In the genomic region with DNA sequence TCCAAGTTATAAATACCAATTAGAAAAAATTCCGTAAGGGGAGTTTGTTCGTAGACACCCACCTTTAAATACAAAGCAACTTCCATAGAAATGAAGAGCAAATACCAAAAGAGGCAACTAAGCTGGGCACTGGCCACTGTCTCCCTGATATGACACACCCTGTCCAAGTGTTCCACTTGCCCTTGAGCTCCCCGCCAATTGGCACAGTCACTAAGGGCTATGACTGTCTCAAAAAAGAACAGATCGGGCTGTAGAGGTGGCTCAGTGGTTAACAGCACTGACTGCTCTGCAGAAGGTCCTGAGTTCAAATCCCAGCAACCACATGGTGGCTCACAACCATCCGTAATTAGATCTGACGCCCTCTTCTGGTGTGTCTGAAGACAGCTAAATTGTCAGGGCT, we compare ENCODE assay signal across 25 mouse cellular contexts. TPM values are rescaled to one million over a fixed set of nuclear protein-coding genes. Genes with fewer than 3 reads are reported as not detected.
DNase-seq lines count a peak whose midpoint lies in the region; ATAC-seq lines count a peak whose summit lies in the region.
"Had no signal": no experiment of that assay in that cellular context is flagged by ENCODE, and none has a peak within 500 bp of the region (broad histone marks: within the 10 kb centered on the region; RNA-seq: fewer than 3 reads in every experiment).

No protein-coding gene starts in this region.

- no peaks in the 10 kb centered on the region for H3K27me3 ChIP-seq in heart, embryonic 12.5 days (replicated peaks)
- H3K27me3 ChIP-seq in embryonic facial prominence, embryonic 10.5 days (replicated peaks; ENCODE audit: low read depth, poor library complexity, severe bottlenecking), result no peaks in the 10 kb centered on the region
- H3K27me3 ChIP-seq: embryonic facial prominence, embryonic 15.5 days; heart, embryonic 13.5 days; kidney, embryonic 15.5 days; neural tube, embryonic 12.5 days; stomach, embryonic 15.5 days had no signal

- H3K9me3 ChIP-seq in heart, embryonic 12.5 days (replicated peaks), result no peaks in the 10 kb centered on the region
- H3K9me3 ChIP-seq in embryonic facial prominence, embryonic 10.5 days, result no peaks in the 10 kb centered on the region
- H3K9me3 ChIP-seq: embryonic facial prominence, embryonic 15.5 days; heart, embryonic 13.5 days; kidney, embryonic 15.5 days; neural tube, embryonic 12.5 days; stomach, embryonic 15.5 days had no signal

- no peak for ATAC-seq in heart, embryonic 12.5 days (ENCODE audit: insufficient number of reproducible peaks, low FRiP score)
- ATAC-seq: forebrain, embryonic 14.5 days; hindbrain, postnatal 0 days; intestine, postnatal 0 days had no signal

- intact Hi-C loops in heart, postnatal 36 days (cut with DNase I), result no loop called here

- no peak overlapping the region for H3K4me2 ChIP-seq in heart, embryonic 12.5 days
- H3K4me2 ChIP-seq: embryonic facial prominence, embryonic 15.5 days; heart, embryonic 13.5 days; kidney, embryonic 15.5 days; lung, embryonic 14.5 days; neural tube, embryonic 12.5 days; stomach, embryonic 15.5 days had no signal

- H3K4me3 ChIP-seq in heart, embryonic 12.5 days, result no peak overlapping the region
- no peak overlapping the region for H3K4me3 ChIP-seq in embryonic facial prominence, embryonic 10.5 days
- H3K4me3 ChIP-seq: embryonic facial prominence, embryonic 15.5 days; heart, embryonic 13.5 days; kidney, embryonic 15.5 days; neural tube, embryonic 12.5 days; stomach, embryonic 15.5 days had no signal

- 86% methylated on average over 6 of the region's 6 CpGs for WGBS in heart, embryonic 12.5 days
- WGBS in embryonic facial prominence, embryonic 10.5 days, result 93% methylated on average over 6 of the region's 6 CpGs

- H3K27ac ChIP-seq in heart, embryonic 12.5 days (ENCODE audit: poor library complexity, severe bottlenecking), result no peak overlapping the region
- no peak overlapping the region for H3K27ac ChIP-seq in embryonic facial prominence, embryonic 10.5 days (replicated peaks)
- H3K27ac ChIP-seq: embryonic facial prominence, embryonic 15.5 days; heart, embryonic 13.5 days; hindbrain, postnatal 0 days; kidney, embryonic 15.5 days; liver, embryonic 14.5 days; neural tube, embryonic 12.5 days; stomach, embryonic 15.5 days had no signal

- peaks cover 37% of the 10 kb centered on the region for H3K36me3 ChIP-seq in heart, embryonic 12.5 days
- peaks cover 51% of the 10 kb centered on the region for H3K36me3 ChIP-seq in embryonic facial prominence, embryonic 10.5 days (replicated peaks)

- peaks cover 22% of the 10 kb centered on the region for H3K4me1 ChIP-seq in heart, embryonic 12.5 days (replicated peaks)
- H3K4me1 ChIP-seq in embryonic facial prominence, embryonic 10.5 days, result peaks cover 7% of the 10 kb centered on the region
- H3K4me1 ChIP-seq: embryonic facial prominence, embryonic 15.5 days; kidney, embryonic 15.5 days; neural tube, embryonic 12.5 days; stomach, embryonic 15.5 days had no signal

- no peak overlapping the region for H3K9ac ChIP-seq in heart, embryonic 12.5 days
- H3K9ac ChIP-seq: embryonic facial prominence, embryonic 15.5 days; heart, embryonic 13.5 days; kidney, embryonic 15.5 days; liver, embryonic 14.5 days; lung, embryonic 14.5 days; neural tube, embryonic 12.5 days; stomach, embryonic 15.5 days had no signal

- peak; percentile 58 to 62 for DNase-seq in heart, adult 9 months (ENCODE audit: low spot score in 2 of 2)
- DNase-seq in adrenal gland, postnatal 14 days, result peak; percentile 81
- DNase-seq in gastrocnemius, adult 8-10 months (ENCODE audit: low spot score in 2 of 2), result peak; percentile 38 to 59
- DNase-seq in heart, postnatal 36 days, result peak; percentile 33 to 41
- DNase-seq in embryonic facial prominence, embryonic 10.5 days (ENCODE audit: low spot score), result no peak
- DNase-seq in layer of hippocampus, postnatal 10 days (ENCODE audit: low spot score in 2 of 2), result no peak
- DNase-seq in ovary, postnatal 10 days (ENCODE audit: low spot score), result no peak
- DNase-seq: cerebellum, adult 8-10 months; cerebellum, postnatal 36 days; kidney, postnatal 4 days; lung, embryonic 14.5 days; lung, postnatal 4 days; midbrain, embryonic 14.5 days; retina, postnatal 1 day; thymus, postnatal 25 days had no signal

RNA-seq across cellular contexts. Expression of gene Dag1, which starts 11.9 kb away (rescaled TPM):
- 188 and 200 TPM in 2 replicates for polyA plus RNA-seq in heart, embryonic 12.5 days (2016; fragmentation: Nextera tagmentation; extraction: Ambion mirVana)
- total RNA-seq in adrenal gland, postnatal 14 days (2021), result 156 and 176 TPM in 2 replicates
- total RNA-seq in gastrocnemius, adult 8-10 months (2022), result 100 to 1,000 TPM; 159 to 203 (median 172) TPM
- total RNA-seq in heart, postnatal 36 days (2021), result 100 to 1,000 TPM; 320 to 353 TPM
- polyA plus RNA-seq in embryonic facial prominence, embryonic 10.5 days (2016; fragmentation: Nextera tagmentation; extraction: Ambion mirVana), result 70.1 and 73.9 TPM in 2 replicates
- 100 to 1,000 TPM; 132 to 136 TPM for total RNA-seq in layer of hippocampus, postnatal 10 days (2021)

RNA-seq across cellular contexts. Expression of gene Nicn1, which starts 38.4 kb away (rescaled TPM):
- 22.5 and 22.6 TPM in 2 replicates for polyA plus RNA-seq in heart, embryonic 12.5 days (2016; fragmentation: Nextera tagmentation; extraction: Ambion mirVana)
- total RNA-seq in adrenal gland, postnatal 14 days (2021), result 16.9 and 21.2 TPM in 2 replicates
- 10 to 100 TPM in 3 of 4 experiments, 1 to 10 TPM in 1; 8.0 to 13.5 (median 12.4) TPM for total RNA-seq in gastrocnemius, adult 8-10 months (2022)
- 10 to 100 TPM; 21.3 to 21.5 TPM for total RNA-seq in heart, postnatal 36 days (2021)
- polyA plus RNA-seq in embryonic facial prominence, embryonic 10.5 days (2016; fragmentation: Nextera tagmentation; extraction: Ambion mirVana), result 38.3 and 39.3 TPM in 2 replicates
- 10 to 100 TPM; 86.6 to 92.6 TPM for total RNA-seq in layer of hippocampus, postnatal 10 days (2021)

RNA-seq across cellular contexts. Expression of gene Amt, which starts 44.8 kb away (rescaled TPM):
- 11.7 and 13.3 TPM in 2 replicates for polyA plus RNA-seq in heart, embryonic 12.5 days (2016; fragmentation: Nextera tagmentation; extraction: Ambion mirVana)
- 6.8 and 13.2 TPM in 2 replicates for total RNA-seq in adrenal gland, postnatal 14 days (2021)
- 1 to 10 TPM in 1 of 4 experiments, under 1 TPM in 3; 0.32 to 1.3 (median 0.54) TPM for total RNA-seq in gastrocnemius, adult 8-10 months (2022)
- 1 to 10 TPM; 4.0 to 5.2 TPM for total RNA-seq in heart, postnatal 36 days (2021)
- polyA plus RNA-seq in embryonic facial prominence, embryonic 10.5 days (2016; fragmentation: Nextera tagmentation; extraction: Ambion mirVana), result 35.9 and 40.8 TPM in 2 replicates
- total RNA-seq in layer of hippocampus, postnatal 10 days (2021), result 10 to 100 TPM; 24.6 to 26.5 TPM

RNA-seq across cellular contexts. Expression of gene Rhoa, which starts 54.1 kb away (rescaled TPM):
- polyA plus RNA-seq in heart, embryonic 12.5 days (2016; fragmentation: Nextera tagmentation; extraction: Ambion mirVana), result 348 and 367 TPM in 2 replicates
- total RNA-seq in adrenal gland, postnatal 14 days (2021), result 359 and 362 TPM in 2 replicates
- total RNA-seq in gastrocnemius, adult 8-10 months (2022), result 100 to 1,000 TPM in 2 of 4 experiments, 10 to 100 TPM in 2; 87.6 to 104 (median 99.6) TPM
- total RNA-seq in heart, postnatal 36 days (2021), result 100 to 1,000 TPM; 237 to 241 TPM
- polyA plus RNA-seq in embryonic facial prominence, embryonic 10.5 days (2016; fragmentation: Nextera tagmentation; extraction: Ambion mirVana), result 240 and 243 TPM in 2 replicates
- 100 to 1,000 TPM; 212 to 222 TPM for total RNA-seq in layer of hippocampus, postnatal 10 days (2021)

RNA-seq across cellular contexts. Expression of gene Tcta, which starts 54.1 kb away (rescaled TPM):
- 31.2 and 35.3 TPM in 2 replicates for polyA plus RNA-seq in heart, embryonic 12.5 days (2016; fragmentation: Nextera tagmentation; extraction: Ambion mirVana)
- total RNA-seq in adrenal gland, postnatal 14 days (2021), result 30.4 and 34.1 TPM in 2 replicates
- 10 to 100 TPM; 30.8 to 37.3 (median 34.3) TPM for total RNA-seq in gastrocnemius, adult 8-10 months (2022)
- 10 to 100 TPM; 59.3 to 62.3 TPM for total RNA-seq in heart, postnatal 36 days (2021)
- polyA plus RNA-seq in embryonic facial prominence, embryonic 10.5 days (2016; fragmentation: Nextera tagmentation; extraction: Ambion mirVana), result 14.4 and 14.7 TPM in 2 replicates
- total RNA-seq in layer of hippocampus, postnatal 10 days (2021), result 10 to 100 TPM; 44.8 to 46.9 TPM

Comparison
In these comparisons a context has a peak if more than half of its experiments do, and no peak if none do; other contexts are left out.
1. DNase-seq: peak in heart, adult 9 months (2 of 2), adrenal gland, postnatal 14 days (single experiment), gastrocnemius, adult 8-10 months (2 of 2) and heart, postnatal 36 days (2 of 2); none in embryonic facial prominence, embryonic 10.5 days (single experiment), layer of hippocampus, postnatal 10 days (0 of 2) and ovary, postnatal 10 days (single experiment).